8 mouse cellular contexts compared by ENCODE assay signal in the genomic region with DNA sequence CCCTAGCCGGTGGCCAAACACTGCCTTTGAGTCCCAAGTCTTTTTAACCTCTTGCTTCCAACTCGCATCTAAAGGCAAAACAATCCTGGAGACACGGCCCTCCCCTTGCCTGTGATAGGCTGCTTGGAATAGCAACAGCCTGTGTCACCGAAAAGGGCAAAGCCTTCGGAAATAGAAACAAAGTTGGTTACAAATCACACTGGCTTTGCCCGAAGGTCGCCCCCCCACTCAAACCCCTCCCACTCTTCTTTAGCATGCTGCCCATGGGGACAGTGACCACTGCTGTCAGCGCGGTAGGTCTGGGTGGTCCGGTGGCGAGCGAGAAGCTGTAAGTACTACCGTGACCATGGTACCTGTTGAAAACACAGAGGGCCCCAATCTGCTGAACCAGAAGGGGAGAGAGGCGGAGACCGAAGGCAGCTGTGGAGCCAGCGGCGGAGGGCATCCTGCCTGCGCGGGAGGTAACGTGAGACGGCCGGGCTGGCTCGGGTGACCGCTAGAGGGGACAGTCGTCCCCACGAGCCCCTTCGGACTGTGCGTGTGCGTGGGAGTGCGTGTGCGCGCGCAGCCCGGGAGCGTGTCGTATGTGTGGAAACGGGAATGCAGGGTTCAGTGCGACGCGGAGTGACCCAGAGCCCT. TPM values are rescaled to one million over a fixed set of nuclear protein-coding genes. Genes with fewer than 3 reads are reported as not detected.
DNase-seq lines count a peak whose midpoint lies in the region; ATAC-seq lines count a peak whose summit lies in the region.

A gene (plus strand): TSS at position 159 of the 639 bp plus-strand sequence.

- peak within 1 kb of the TSS; percentile 70 for H3K9ac ChIP-seq in heart, embryonic 12.5 days
- peak within 1 kb of the TSS; percentile 51 for H3K9ac ChIP-seq in kidney, embryonic 14.5 days (ENCODE audit: low read depth, low read length)
- H3K9ac ChIP-seq in limb, embryonic 13.5 days: peak within 1 kb of the TSS; percentile 65
- peak within 1 kb of the TSS; percentile 61 for H3K9ac ChIP-seq in midbrain, embryonic 13.5 days (replicated peaks)

- peak; percentile 73 for DNase-seq in forebrain, embryonic 10.5 days (ENCODE audit: extremely low spot score, low spot score)
- DNase-seq in spleen, postnatal 4 days (ENCODE audit: low spot score in 2 of 2): peak; percentile 21 to 66

- H3K4me2 ChIP-seq in heart, embryonic 12.5 days: peak within 1 kb of the TSS; percentile 73
- H3K4me2 ChIP-seq in kidney, embryonic 14.5 days (replicated peaks; ENCODE audit: low read depth, low read length): peak within 1 kb of the TSS; percentile 54
- H3K4me2 ChIP-seq in limb, embryonic 13.5 days (replicated peaks): peak within 1 kb of the TSS; percentile 72
- peak within 1 kb of the TSS; percentile 93 for H3K4me2 ChIP-seq in midbrain, embryonic 13.5 days (replicated peaks)

- H3K27ac ChIP-seq in forebrain, embryonic 10.5 days: peak within 1 kb of the TSS; percentile 86
- peak within 1 kb of the TSS; percentile 71 for H3K27ac ChIP-seq in heart, embryonic 12.5 days (ENCODE audit: poor library complexity, severe bottlenecking)
- peak within 1 kb of the TSS; percentile 39; the same call in 1 of the 2 replicates for H3K27ac ChIP-seq in kidney, embryonic 14.5 days (ENCODE audit: low read depth, low read length)
- H3K27ac ChIP-seq in limb, embryonic 13.5 days: peak within 1 kb of the TSS; percentile 70; the same call in 1 of the 2 replicates
- H3K27ac ChIP-seq in midbrain, embryonic 13.5 days: peak within 1 kb of the TSS; percentile 53

- H3K9me3 ChIP-seq in erythroblast, embryonic 14.5 days (ENCODE audit: control insufficient read depth, low read length): no peaks in the 10 kb centered on the region
- no peaks in the 10 kb centered on the region for H3K9me3 ChIP-seq in forebrain, embryonic 10.5 days
- H3K9me3 ChIP-seq in heart, embryonic 12.5 days (replicated peaks): peaks cover 5% of the 10 kb centered on the region; the same call in 1 of the 2 replicates
- H3K9me3 ChIP-seq in kidney, embryonic 14.5 days (ENCODE audit: control insufficient read depth, low read length): peaks cover 8% of the 10 kb centered on the region; the same call in 1 of the 2 replicates
- peaks cover 10% of the 10 kb centered on the region for H3K9me3 ChIP-seq in limb, embryonic 13.5 days
- no peaks in the 10 kb centered on the region for H3K9me3 ChIP-seq in midbrain, embryonic 13.5 days

- H3K36me3 ChIP-seq in erythroblast, embryonic 14.5 days (ENCODE audit: control insufficient read depth): no peaks in the 10 kb centered on the region
- H3K36me3 ChIP-seq in forebrain, embryonic 10.5 days (replicated peaks): no peaks in the 10 kb centered on the region
- H3K36me3 ChIP-seq in heart, embryonic 12.5 days: no peaks in the 10 kb centered on the region
- H3K36me3 ChIP-seq in kidney, embryonic 14.5 days (ENCODE audit: control insufficient read depth, insufficient read depth, low read length): no peaks in the 10 kb centered on the region
- H3K36me3 ChIP-seq in limb, embryonic 13.5 days: no peaks in the 10 kb centered on the region
- H3K36me3 ChIP-seq in midbrain, embryonic 13.5 days: no peaks in the 10 kb centered on the region

- H3K4me1 ChIP-seq in erythroblast, embryonic 14.5 days (ENCODE audit: control insufficient read depth): peaks cover 8% of the 10 kb centered on the region
- peaks cover 14% of the 10 kb centered on the region for H3K4me1 ChIP-seq in forebrain, embryonic 10.5 days
- H3K4me1 ChIP-seq in heart, embryonic 12.5 days (replicated peaks): peaks cover 10% of the 10 kb centered on the region
- 0 out of 2 replicates have a peak, but pooled peaks cover 3% of the 10 kb centered on the region for H3K4me1 ChIP-seq in kidney, embryonic 14.5 days (ENCODE audit: control insufficient read depth, insufficient read depth, low read length)
- 0 out of 2 replicates have a peak, but pooled peaks cover 10% of the 10 kb centered on the region for H3K4me1 ChIP-seq in limb, embryonic 13.5 days
- H3K4me1 ChIP-seq in midbrain, embryonic 13.5 days (replicated peaks): peaks cover 14% of the 10 kb centered on the region

- no peak for ATAC-seq in erythroblast, adult 5-6 weeks (replicated peaks; ENCODE audit: low FRiP score, poor library complexity, severe bottlenecking)
- ATAC-seq in heart, embryonic 12.5 days (ENCODE audit: insufficient number of reproducible peaks, low FRiP score): peak; percentile 78
- peak; percentile 88 for ATAC-seq in kidney, embryonic 14.5 days (ENCODE audit: low FRiP score, low TSS enrichment)
- peak; percentile 80 for ATAC-seq in limb, embryonic 13.5 days (ENCODE audit: low FRiP score, low read depth)
- ATAC-seq in midbrain, embryonic 13.5 days: peak; percentile 90

- WGBS in forebrain, embryonic 10.5 days: 1% methylated on average over 40 of the region's 40 CpGs
- WGBS in heart, embryonic 12.5 days: 2% methylated on average over 40 of the region's 40 CpGs
- 2% methylated on average over 40 of the region's 40 CpGs for WGBS in kidney, embryonic 14.5 days
- WGBS in limb, embryonic 13.5 days: 4% methylated on average over 40 of the region's 40 CpGs
- WGBS in midbrain, embryonic 13.5 days: 3% methylated on average over 40 of the region's 40 CpGs

- H3K27me3 ChIP-seq in erythroblast, embryonic 14.5 days (ENCODE audit: control insufficient read depth): peaks cover 15% of the 10 kb centered on the region
- H3K27me3 ChIP-seq in forebrain, embryonic 10.5 days (ENCODE audit: poor library complexity, severe bottlenecking): peaks cover 6% of the 10 kb centered on the region; the same call in 1 of the 2 replicates
- no peaks in the 10 kb centered on the region for H3K27me3 ChIP-seq in heart, embryonic 12.5 days (replicated peaks)
- no peaks in the 10 kb centered on the region for H3K27me3 ChIP-seq in kidney, embryonic 14.5 days (ENCODE audit: control insufficient read depth, insufficient read depth, low read length)
- no peaks in the 10 kb centered on the region for H3K27me3 ChIP-seq in limb, embryonic 13.5 days
- no peaks in the 10 kb centered on the region for H3K27me3 ChIP-seq in midbrain, embryonic 13.5 days

- peak within 1 kb of the TSS; percentile 59 for H3K4me3 ChIP-seq in erythroblast, embryonic 14.5 days (replicated peaks)
- peak within 1 kb of the TSS; percentile 63 for H3K4me3 ChIP-seq in forebrain, embryonic 10.5 days
- H3K4me3 ChIP-seq in heart, embryonic 12.5 days: peak within 1 kb of the TSS; percentile 59
- H3K4me3 ChIP-seq in kidney, embryonic 14.5 days (ENCODE audit: low read length): peak within 1 kb of the TSS; percentile 51
- H3K4me3 ChIP-seq in limb, embryonic 13.5 days: peak within 1 kb of the TSS; percentile 52
- H3K4me3 ChIP-seq in midbrain, embryonic 13.5 days (replicated peaks): peak within 1 kb of the TSS; percentile 51

RNA-seq across cellular contexts. Expression of the gene that starts here (rescaled TPM):
- polyA plus RNA-seq in erythroblast, embryonic 14.5 days (2012): not detected in 2 replicates
- not detected in 2 replicates for total RNA-seq in erythroblast, adult 5-6 weeks (2015; ENCODE audit: low replicate concordance)
- not detected in 2 replicates for total RNA-seq in erythroblast, adult 5-6 weeks (2017; ENCODE audit: low replicate concordance)
- polyA plus RNA-seq in forebrain, embryonic 10.5 days (2016; fragmentation: Nextera tagmentation; extraction: Ambion mirVana): 1.4 and 1.5 TPM in 2 replicates
- polyA plus RNA-seq in heart, embryonic 12.5 days (2016; fragmentation: Nextera tagmentation; extraction: Ambion mirVana): 1.9 and 2.2 TPM in 2 replicates
- polyA plus RNA-seq in kidney, embryonic 14.5 days (2014; fragmentation: Nextera tagmentation; extraction: Ambion mirVana): 0.97 and 2.2 TPM in 2 replicates
- polyA plus RNA-seq in limb, embryonic 13.5 days (2015; fragmentation: Nextera tagmentation; extraction: Ambion mirVana): 1.8 and 2.2 TPM in 2 replicates
- polyA plus RNA-seq in midbrain, embryonic 13.5 days (2015; fragmentation: Nextera tagmentation; extraction: Ambion mirVana): 3.5 and 4.2 TPM in 2 replicates
